Mouse (Mus musculus) A20 (cell line): ENCODE results near the gene Gm9639.
"Not testable (repeated sequence)": the region's sequence is repeated elsewhere in the genome, so short reads cannot be mapped to it uniquely, and the experiment has no call there.

Source experiments
- DNase-seq: peaks from one replicate; pipeline ENCODE4 v3.0.0-alpha.2; 2011; ENCODE audit warnings: low read depth, low spot score

Gm9639 gene

GRCm38 (mm10) chr10:77794976-77795375 lies at the start of gene Gm9639:
Gm9639 (minus strand) TSS chr10:77795076.
- no peak for DNase-seq

- DNase-seq = no peak
These were observed 44.1 kb upstream of the Gm9639 start for GRCm38 (mm10) chr10:77839006-77839405.

GRCm38 (mm10) chr10:77835647-77836046 lies 40.8 kb upstream of the Gm9639 start, which contains the start of gene Krtap10-10:
Krtap10-10 (plus strand) TSS chr10:77835947.
- no peak for DNase-seq

DNA sequence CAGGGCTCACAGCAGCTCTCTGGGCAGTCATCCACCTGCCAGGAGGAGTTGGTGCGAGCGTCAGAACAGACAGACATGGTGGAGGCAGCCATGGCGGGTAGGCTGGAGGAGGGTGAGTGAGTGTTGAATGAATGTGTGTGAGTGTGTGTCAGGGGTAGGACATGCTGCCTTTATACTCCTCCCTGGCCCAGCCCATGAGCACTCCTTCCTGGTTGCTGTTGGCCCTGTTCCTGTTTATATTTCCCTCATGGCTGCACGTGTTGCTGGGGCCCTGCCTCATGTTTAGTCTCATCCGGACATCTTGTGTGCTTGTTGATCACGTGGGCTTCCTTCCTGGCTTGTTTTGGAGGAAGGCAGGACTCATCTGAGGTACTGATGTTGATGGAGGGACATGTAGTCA lies 32.1 kb upstream of the Gm9639 start, which contains the start of gene Krtap10-4:
Gene Krtap10-4 (minus strand): TSS at position 145 of the 400 bp plus-strand sequence.
- no peak for DNase-seq

DNA sequence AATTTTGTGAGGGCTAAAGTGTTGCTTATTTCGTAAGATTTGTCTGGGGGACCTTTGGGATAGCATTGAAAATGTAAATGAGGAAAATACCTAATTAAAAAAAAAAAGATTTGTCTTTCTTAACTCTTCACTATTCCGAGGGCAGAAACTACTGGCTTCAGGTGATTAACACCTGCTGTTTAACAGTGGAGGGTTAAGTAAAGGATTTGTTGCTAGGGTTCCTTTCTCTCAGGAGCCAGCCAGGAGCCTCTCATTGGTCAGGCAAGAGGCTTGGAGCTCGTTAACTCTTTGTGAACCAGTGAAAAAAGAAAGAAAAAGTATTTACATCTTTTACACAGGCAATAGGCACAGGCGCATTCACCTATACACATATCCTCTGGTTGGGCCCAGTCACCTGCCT lies 24.3 kb upstream of the Gm9639 start:
- DNase-seq = no peak

DNA sequence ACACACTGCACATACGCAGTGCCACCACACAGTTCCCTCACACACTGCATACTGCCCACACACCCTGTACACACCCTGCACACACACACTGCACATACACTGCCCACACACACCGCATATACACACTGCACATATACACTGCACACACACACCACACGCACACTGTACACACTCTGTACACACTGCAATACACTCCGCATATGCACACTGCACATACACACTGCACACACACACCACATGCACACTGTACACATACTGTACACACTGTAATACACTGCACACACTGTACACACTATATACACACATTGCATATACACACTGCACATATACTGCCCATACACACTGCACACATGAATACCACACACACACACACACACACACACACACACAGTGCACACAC lies 23.6 kb upstream of the Gm9639 start:
- DNase-seq = no peak

DNA sequence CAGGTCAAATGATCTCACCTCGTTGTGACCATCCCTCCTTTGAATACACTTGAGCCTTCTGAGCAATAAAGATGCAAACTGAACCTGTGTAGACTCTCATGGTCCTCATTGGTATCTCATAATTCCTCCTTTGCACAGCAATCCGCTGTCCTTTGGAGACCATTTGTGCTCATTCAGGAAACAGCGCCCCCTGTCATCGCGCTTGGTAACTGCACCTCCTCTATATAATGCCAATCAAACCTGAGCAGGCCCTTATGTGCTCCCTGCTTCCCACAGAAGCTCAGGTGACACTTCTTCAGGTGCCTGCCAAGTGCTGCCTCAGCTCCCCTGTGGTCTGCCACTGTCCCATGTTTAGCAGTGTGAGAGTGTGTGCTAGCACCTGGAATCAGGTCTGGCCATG lies 20.6 kb upstream of the Gm9639 start:
- DNase-seq = peak; percentile 49

GRCm38 (mm10) chr10:77814382-77814781 lies 19.5 kb upstream of the Gm9639 start, which contains the start of gene Gm2696:
Gm2696 (plus strand) TSS chr10:77814682.
- DNase-seq = no peak

- DNase-seq = no peak
These were observed 16.9 kb upstream of the Gm9639 start, which contains the start of gene Gm9507 for GRCm38 (mm10) chr10:77811743-77812142. Gm9507 (minus strand) TSS chr10:77811843.

DNA sequence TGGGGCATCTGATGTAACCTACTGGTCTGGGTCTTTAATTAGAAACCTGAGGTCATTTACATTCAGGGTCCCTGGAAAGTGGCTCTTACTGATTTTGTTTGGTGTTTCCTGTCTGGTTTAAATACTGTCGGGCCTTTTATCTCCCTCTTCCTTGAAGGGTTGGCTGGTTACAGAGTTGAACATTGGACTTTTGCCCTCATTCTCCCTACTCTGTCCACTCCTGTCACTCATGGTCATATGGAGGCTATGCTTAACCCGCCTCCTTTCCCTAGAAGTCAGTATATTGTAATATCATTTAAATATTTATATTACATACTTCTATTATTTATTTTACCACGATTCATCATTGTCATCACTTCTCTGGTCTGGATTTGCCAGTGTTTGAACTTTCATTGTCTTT lies 9.2 kb upstream of the Gm9639 start:
- DNase-seq = no peak

DNA sequence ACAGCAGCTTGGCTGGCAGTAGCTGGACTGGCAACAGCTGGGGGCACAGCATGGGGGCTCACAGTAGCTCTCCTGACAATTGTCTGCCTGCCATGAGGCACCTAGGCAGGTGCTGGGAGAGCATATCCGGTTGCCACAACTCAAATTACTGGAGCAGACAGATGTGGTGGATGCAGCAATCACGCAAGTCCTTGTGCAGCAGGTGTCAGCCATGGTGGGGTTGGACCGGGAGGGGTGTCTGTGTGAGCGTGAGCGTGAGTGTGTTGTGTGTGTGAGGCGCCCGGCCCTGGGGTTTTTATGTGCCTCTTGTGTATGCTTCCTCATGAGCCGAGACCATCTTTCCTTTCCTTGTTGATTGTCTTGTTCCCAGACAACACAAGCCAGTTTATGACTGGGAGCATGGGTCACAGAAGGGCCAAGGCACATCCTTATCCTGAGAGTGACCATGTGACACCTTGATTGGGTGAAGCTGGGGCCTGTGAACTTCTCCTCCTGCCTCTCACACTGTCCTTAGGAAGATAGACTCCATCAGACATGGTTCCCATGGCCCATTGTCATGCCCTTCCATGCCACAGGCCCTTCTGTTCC lies 4.1 kb upstream of the Gm9639 start, which contains the start of gene Gm19668:
Gene Gm19668 (minus strand): TSS at position 213 of the 588 bp plus-strand sequence.
- no peak for DNase-seq

DNA sequence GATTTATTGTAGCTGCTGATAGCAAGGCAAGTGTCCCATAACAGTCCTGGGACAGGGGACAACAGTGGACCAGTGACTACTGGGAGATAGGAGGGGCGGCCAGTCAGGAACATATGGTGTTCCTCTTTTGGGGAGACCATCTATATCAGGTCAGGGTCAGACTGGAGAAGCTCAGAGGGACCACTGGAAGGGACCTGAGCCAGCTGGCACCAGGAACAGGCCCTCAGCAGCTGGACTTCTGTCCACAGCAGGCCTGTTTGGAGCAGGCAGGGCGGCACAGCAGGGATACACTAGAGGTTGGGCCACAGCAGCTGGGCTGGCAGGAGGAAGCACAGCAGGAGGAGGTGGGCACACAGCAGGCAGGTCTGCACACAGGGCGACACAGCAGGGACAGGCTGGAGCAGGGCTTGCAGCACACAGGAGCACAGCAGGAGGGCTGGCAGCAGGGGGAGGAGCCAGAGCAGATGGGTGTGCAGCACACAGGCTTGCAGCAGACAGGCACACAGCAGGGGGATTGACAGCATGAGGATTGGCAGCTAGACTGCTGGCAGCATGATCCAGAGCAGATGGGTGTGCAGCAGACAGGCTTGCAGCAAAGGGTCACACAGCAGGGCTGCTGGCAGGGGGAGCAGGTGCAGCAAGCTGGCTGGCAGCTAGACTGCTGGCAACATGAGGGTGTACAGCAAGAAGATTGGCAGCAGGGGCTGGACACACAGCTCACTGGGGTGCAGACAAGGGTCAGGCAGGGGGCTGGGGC lies 3.5 kb upstream of the Gm9639 start:
- not testable (repeated sequence) for DNase-seq

- no peak for DNase-seq
These were observed 2.8 kb upstream of the Gm9639 start for GRCm38 (mm10) chr10:77797677-77798076.

DNA sequence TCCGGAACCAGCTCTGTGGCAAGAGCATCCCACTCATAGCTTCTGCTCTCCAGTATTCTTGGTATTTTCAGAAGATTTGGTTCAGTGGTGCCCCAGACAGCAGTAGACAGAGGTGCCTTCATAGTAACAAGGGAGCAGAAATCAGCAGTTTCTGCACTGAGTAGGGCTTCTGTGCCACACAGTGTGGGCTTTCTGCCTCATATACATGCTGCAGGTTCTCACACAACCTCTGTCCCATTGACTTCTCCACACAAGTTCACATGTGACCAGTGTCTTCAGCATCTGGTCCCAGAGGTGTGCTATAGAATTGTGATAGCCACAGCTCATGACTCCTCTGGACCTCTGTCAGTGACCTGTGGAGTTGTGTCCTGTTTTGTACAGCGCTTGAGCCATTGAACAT lies 6.3 kb downstream of the Gm9639 start:
- no peak for DNase-seq

GRCm38 (mm10) chr10:77787876-77788275 lies 7.0 kb downstream of the Gm9639 start, which contains the start of gene Gm7137:
Gm7137 (minus strand) TSS chr10:77788200.
- not testable (repeated sequence) for DNase-seq

DNA sequence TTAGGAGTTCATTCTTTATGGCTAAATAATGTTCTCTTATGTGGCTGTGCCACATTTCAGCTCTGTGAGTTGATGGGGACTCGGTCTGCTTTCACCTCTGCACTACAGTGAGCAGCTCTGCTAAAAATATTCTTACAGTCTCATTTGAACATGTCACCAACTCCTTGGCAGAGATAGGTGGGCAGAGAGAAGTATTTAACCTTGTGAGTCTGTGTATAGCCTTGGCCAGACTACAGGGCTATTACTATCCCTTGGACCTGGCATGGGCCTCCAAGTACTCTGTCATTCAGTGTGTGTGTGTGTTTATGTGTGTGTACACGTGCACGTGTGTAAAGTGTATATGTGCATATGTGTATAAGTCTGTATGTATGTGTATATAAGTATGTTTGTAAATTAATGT lies 11.5 kb downstream of the Gm9639 start:
- not testable (repeated sequence) for DNase-seq

GRCm38 (mm10) chr10:77782442-77782841 lies 12.4 kb downstream of the Gm9639 start, which contains the start of gene Gm3250:
Gm3250 (minus strand) TSS chr10:77782542.
- DNase-seq = not testable (repeated sequence)

GRCm38 (mm10) chr10:77776844-77777243 lies 18.0 kb downstream of the Gm9639 start, which contains the start of gene Gm7138:
Gm7138 (minus strand) TSS chr10:77776944.
- not testable (repeated sequence) for DNase-seq

GRCm38 (mm10) chr10:77772142-77772541 lies 22.7 kb downstream of the Gm9639 start:
- not testable (repeated sequence) for DNase-seq

GRCm38 (mm10) chr10:77771225-77771624 lies 23.7 kb downstream of the Gm9639 start, which contains the start of gene Gm3238:
Gm3238 (minus strand) TSS chr10:77771325.
- DNase-seq = not testable (repeated sequence)

DNA sequence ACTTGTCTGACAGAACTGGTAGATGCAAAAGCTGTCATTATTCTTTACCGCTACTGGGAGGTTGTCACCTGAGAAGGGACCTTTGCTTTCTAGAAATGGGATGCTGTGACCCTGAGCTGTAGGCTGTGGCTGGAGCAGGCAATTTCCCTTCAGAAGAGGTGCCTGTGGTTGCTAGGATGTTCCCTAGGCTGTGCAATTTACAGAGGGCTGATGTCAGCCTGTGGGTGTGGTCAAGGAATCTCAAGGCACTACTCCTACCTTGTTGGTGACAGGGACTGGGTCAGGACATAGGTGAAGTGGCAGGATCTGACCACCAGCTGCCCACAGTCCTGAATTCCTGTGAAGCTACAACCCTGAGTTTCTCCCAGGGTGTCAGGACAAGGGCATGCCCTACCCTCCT lies 25.1 kb downstream of the Gm9639 start:
- DNase-seq = no peak

- DNase-seq = not testable (repeated sequence)
These were observed 35.3 kb downstream of the Gm9639 start, which contains the start of gene Gm3233 for GRCm38 (mm10) chr10:77759582-77759981. Gm3233 (minus strand) TSS chr10:77759682.
